Mouse (Mus musculus): Measurements from ENCODE around the gene Hist1h2be. TPM values are rescaled to one million over a fixed set of nuclear protein-coding genes. Genes with fewer than 3 reads are reported as not detected.

Gene Hist1h2be
- polyA plus RNA-seq, 1 experiment from 2014 or later = 17.8 TPM

Other genes starting within 250 kb of the Hist1h2be start
- gene Abt1, start 197.3 kb downstream of the Hist1h2be start, polyA plus RNA-seq (2014; fragmentation: Illumina TruSeq; extraction: RNeasy Lipid Tissue Mini Kit (QIAGEN cat#74804); ENCODE audit: low read depth, low replicate concordance) = 2.4 TPM
- gene Btn1a1, start 155.2 kb downstream of the Hist1h2be start, polyA plus RNA-seq (2014; fragmentation: Illumina TruSeq; extraction: RNeasy Lipid Tissue Mini Kit (QIAGEN cat#74804); ENCODE audit: low read depth, low replicate concordance) = not detected
- gene Btn2a2, start 132.3 kb downstream of the Hist1h2be start, polyA plus RNA-seq (2014; fragmentation: Illumina TruSeq; extraction: RNeasy Lipid Tissue Mini Kit (QIAGEN cat#74804); ENCODE audit: low read depth, low replicate concordance) = not detected
- not detected for gene Hist1h4h, start 90.1 kb downstream of the Hist1h2be start, polyA plus RNA-seq (2014; fragmentation: Illumina TruSeq; extraction: RNeasy Lipid Tissue Mini Kit (QIAGEN cat#74804); ENCODE audit: low read depth, low replicate concordance)
- not detected for gene Hist1h2af, start 87.2 kb downstream of the Hist1h2be start, polyA plus RNA-seq (2014; fragmentation: Illumina TruSeq; extraction: RNeasy Lipid Tissue Mini Kit (QIAGEN cat#74804); ENCODE audit: low read depth, low replicate concordance)
- gene Hist1h3g, start 85.7 kb downstream of the Hist1h2be start, polyA plus RNA-seq (2014; fragmentation: Illumina TruSeq; extraction: RNeasy Lipid Tissue Mini Kit (QIAGEN cat#74804); ENCODE audit: low read depth, low replicate concordance) = not detected
- gene Hist1h2bh, start 77.7 kb downstream of the Hist1h2be start, polyA plus RNA-seq (2014; fragmentation: Illumina TruSeq; extraction: RNeasy Lipid Tissue Mini Kit (QIAGEN cat#74804); ENCODE audit: low read depth, low replicate concordance) = 1.2 TPM
- not detected for gene Hist1h3f, start 77.1 kb downstream of the Hist1h2be start, polyA plus RNA-seq (2014; fragmentation: Illumina TruSeq; extraction: RNeasy Lipid Tissue Mini Kit (QIAGEN cat#74804); ENCODE audit: low read depth, low replicate concordance)
- not detected for gene Hist1h4f, start 69.5 kb downstream of the Hist1h2be start, polyA plus RNA-seq (2014; fragmentation: Illumina TruSeq; extraction: RNeasy Lipid Tissue Mini Kit (QIAGEN cat#74804); ENCODE audit: low read depth, low replicate concordance)
- 3.8 TPM for gene Hist1h1d, start 67.9 kb downstream of the Hist1h2be start, polyA plus RNA-seq (2014; fragmentation: Illumina TruSeq; extraction: RNeasy Lipid Tissue Mini Kit (QIAGEN cat#74804); ENCODE audit: low read depth, low replicate concordance)
- gene Hist1h3e, start 58.8 kb downstream of the Hist1h2be start, polyA plus RNA-seq (2014; fragmentation: Illumina TruSeq; extraction: RNeasy Lipid Tissue Mini Kit (QIAGEN cat#74804); ENCODE audit: low read depth, low replicate concordance) = not detected
- not detected for gene Hist1h2ae, start 49.9 kb downstream of the Hist1h2be start, polyA plus RNA-seq (2014; fragmentation: Illumina TruSeq; extraction: RNeasy Lipid Tissue Mini Kit (QIAGEN cat#74804); ENCODE audit: low read depth, low replicate concordance)
- gene Hist1h2bg, start 49.7 kb downstream of the Hist1h2be start, polyA plus RNA-seq (2014; fragmentation: Illumina TruSeq; extraction: RNeasy Lipid Tissue Mini Kit (QIAGEN cat#74804); ENCODE audit: low read depth, low replicate concordance) = not detected
- not detected for gene Hist1h2bf, start 46.9 kb downstream of the Hist1h2be start, polyA plus RNA-seq (2014; fragmentation: Illumina TruSeq; extraction: RNeasy Lipid Tissue Mini Kit (QIAGEN cat#74804); ENCODE audit: low read depth, low replicate concordance)
- not detected for gene Hist1h2ad, start 46.7 kb downstream of the Hist1h2be start, polyA plus RNA-seq (2014; fragmentation: Illumina TruSeq; extraction: RNeasy Lipid Tissue Mini Kit (QIAGEN cat#74804); ENCODE audit: low read depth, low replicate concordance)
- gene Hist1h3d, start 45.4 kb downstream of the Hist1h2be start, polyA plus RNA-seq (2014; fragmentation: Illumina TruSeq; extraction: RNeasy Lipid Tissue Mini Kit (QIAGEN cat#74804); ENCODE audit: low read depth, low replicate concordance) = 0.49 TPM
- 0.40 TPM for gene Hist1h4d, start 39.5 kb downstream of the Hist1h2be start, polyA plus RNA-seq (2014; fragmentation: Illumina TruSeq; extraction: RNeasy Lipid Tissue Mini Kit (QIAGEN cat#74804); ENCODE audit: low read depth, low replicate concordance)
- gene Hist1h1e, start 1.4 kb upstream of the Hist1h2be start, polyA plus RNA-seq (2014; fragmentation: Illumina TruSeq; extraction: RNeasy Lipid Tissue Mini Kit (QIAGEN cat#74804); ENCODE audit: low read depth, low replicate concordance) = 7.7 TPM
- gene Hist1h2ac, start 62.8 kb upstream of the Hist1h2be start, polyA plus RNA-seq (2014; fragmentation: Illumina TruSeq; extraction: RNeasy Lipid Tissue Mini Kit (QIAGEN cat#74804); ENCODE audit: low read depth, low replicate concordance) = 3.4 TPM
- 366 TPM for gene Hist1h2bc, start 63.1 kb upstream of the Hist1h2be start, polyA plus RNA-seq (2014; fragmentation: Illumina TruSeq; extraction: RNeasy Lipid Tissue Mini Kit (QIAGEN cat#74804); ENCODE audit: low read depth, low replicate concordance)
- gene Hist1h1t, start 74.7 kb upstream of the Hist1h2be start, polyA plus RNA-seq (2014; fragmentation: Illumina TruSeq; extraction: RNeasy Lipid Tissue Mini Kit (QIAGEN cat#74804); ENCODE audit: low read depth, low replicate concordance) = not detected
- gene Hist1h4c, start 77.3 kb upstream of the Hist1h2be start, polyA plus RNA-seq (2014; fragmentation: Illumina TruSeq; extraction: RNeasy Lipid Tissue Mini Kit (QIAGEN cat#74804); ENCODE audit: low read depth, low replicate concordance) = 6.6 TPM
- 29.7 TPM for gene Hfe, start 89.7 kb upstream of the Hist1h2be start, polyA plus RNA-seq (2014; fragmentation: Illumina TruSeq; extraction: RNeasy Lipid Tissue Mini Kit (QIAGEN cat#74804); ENCODE audit: low read depth, low replicate concordance)
- gene Hist1h1c, start 117.7 kb upstream of the Hist1h2be start, polyA plus RNA-seq (2014; fragmentation: Illumina TruSeq; extraction: RNeasy Lipid Tissue Mini Kit (QIAGEN cat#74804); ENCODE audit: low read depth, low replicate concordance) = 67.6 TPM
- not detected for gene Hist1h3c, start 124.5 kb upstream of the Hist1h2be start, polyA plus RNA-seq (2014; fragmentation: Illumina TruSeq; extraction: RNeasy Lipid Tissue Mini Kit (QIAGEN cat#74804); ENCODE audit: low read depth, low replicate concordance)
- gene Hist1h2bb, start 125.6 kb upstream of the Hist1h2be start, polyA plus RNA-seq (2014; fragmentation: Illumina TruSeq; extraction: RNeasy Lipid Tissue Mini Kit (QIAGEN cat#74804); ENCODE audit: low read depth, low replicate concordance) = not detected
- not detected for gene Hist1h2ab, start 130.0 kb upstream of the Hist1h2be start, polyA plus RNA-seq (2014; fragmentation: Illumina TruSeq; extraction: RNeasy Lipid Tissue Mini Kit (QIAGEN cat#74804); ENCODE audit: low read depth, low replicate concordance)
- gene Hist1h3b, start 131.1 kb upstream of the Hist1h2be start, polyA plus RNA-seq (2014; fragmentation: Illumina TruSeq; extraction: RNeasy Lipid Tissue Mini Kit (QIAGEN cat#74804); ENCODE audit: low read depth, low replicate concordance) = not detected
- not detected for gene Hist1h4b, start 135.9 kb upstream of the Hist1h2be start, polyA plus RNA-seq (2014; fragmentation: Illumina TruSeq; extraction: RNeasy Lipid Tissue Mini Kit (QIAGEN cat#74804); ENCODE audit: low read depth, low replicate concordance)
- gene Hist1h4a, start 140.1 kb upstream of the Hist1h2be start, polyA plus RNA-seq (2014; fragmentation: Illumina TruSeq; extraction: RNeasy Lipid Tissue Mini Kit (QIAGEN cat#74804); ENCODE audit: low read depth, low replicate concordance) = not detected
- gene Hist1h3a, start 141.3 kb upstream of the Hist1h2be start, polyA plus RNA-seq (2014; fragmentation: Illumina TruSeq; extraction: RNeasy Lipid Tissue Mini Kit (QIAGEN cat#74804); ENCODE audit: low read depth, low replicate concordance) = not detected
- not detected for gene Hist1h1a, start 142.5 kb upstream of the Hist1h2be start, polyA plus RNA-seq (2014; fragmentation: Illumina TruSeq; extraction: RNeasy Lipid Tissue Mini Kit (QIAGEN cat#74804); ENCODE audit: low read depth, low replicate concordance)
- gene Trim38, start 148.8 kb upstream of the Hist1h2be start, polyA plus RNA-seq (2014; fragmentation: Illumina TruSeq; extraction: RNeasy Lipid Tissue Mini Kit (QIAGEN cat#74804); ENCODE audit: low read depth, low replicate concordance) = not detected
- gene Slc17a2, start 185.9 kb upstream of the Hist1h2be start, polyA plus RNA-seq (2014; fragmentation: Illumina TruSeq; extraction: RNeasy Lipid Tissue Mini Kit (QIAGEN cat#74804); ENCODE audit: low read depth, low replicate concordance) = 23.4 TPM
- gene Slc17a3, start 218.3 kb upstream of the Hist1h2be start, polyA plus RNA-seq (2014; fragmentation: Illumina TruSeq; extraction: RNeasy Lipid Tissue Mini Kit (QIAGEN cat#74804); ENCODE audit: low read depth, low replicate concordance) = 577 TPM
- gene Slc17a1, start 246.6 kb upstream of the Hist1h2be start, polyA plus RNA-seq (2014; fragmentation: Illumina TruSeq; extraction: RNeasy Lipid Tissue Mini Kit (QIAGEN cat#74804); ENCODE audit: low read depth, low replicate concordance) = 1,038 TPM

All from kidney, adult 10 weeks (tissue).